Mouse (Mus musculus) limb, embryonic 13.5 days (tissue): ENCODE results near the gene Rpl35a. TPM values are rescaled to one million over a fixed set of nuclear protein-coding genes. Genes with fewer than 3 reads are reported as not detected.
A peak's percentile ranks its signal among the peaks of the same experiment; 100 is the strongest.

Experiments
- ATAC-seq: fragments of 200-750 bp; cut with Nextera tagmentation; 2 replicates; pipeline ENCODE4 v1.8.0; 2017; ENCODE audit warnings: low read depth, moderate number of reproducible peaks, moderate TSS enrichment; ENCODE audit not compliant: low FRiP score
- H3K27ac ChIP-seq: fragments of 300-500 bp; sonication (generic); 2 replicates; pipeline ENCODE4 v1.5.1; 2015; ENCODE audit warnings: inconsistent platforms, mild to moderate bottlenecking, moderate library complexity
- H3K27me3 ChIP-seq: fragments of 300-500 bp; sonication (generic); 2 replicates; pipeline ENCODE4 v1.6.1; 2015; ENCODE audit warnings: mild to moderate bottlenecking, inconsistent platforms
- H3K36me3 ChIP-seq: fragments of 300-500 bp; sonication (generic); 2 replicates; pipeline ENCODE4 v1.6.1; 2015; ENCODE audit warnings: inconsistent platforms, mild to moderate bottlenecking, moderate library complexity
- H3K4me1 ChIP-seq: fragments of 300-500 bp; sonication (generic); 2 replicates; pipeline ENCODE4 v1.6.1; 2015; ENCODE audit warnings: inconsistent platforms
- H3K4me2 ChIP-seq: fragments of 300-500 bp; sonication (generic); replicated peaks from 2 replicates; pipeline ENCODE4 v1.6.1; 2015; ENCODE audit warnings: inconsistent platforms, mild to moderate bottlenecking, moderate library complexity
- H3K4me3 ChIP-seq: fragments of 300-500 bp; sonication (generic); 2 replicates; pipeline ENCODE4 v1.5.1; 2015; ENCODE audit warnings: moderate library complexity, mild to moderate bottlenecking, inconsistent platforms
- H3K9ac ChIP-seq: fragments of 300-500 bp; sonication (generic); 2 replicates; pipeline ENCODE4 v1.6.1; 2015; ENCODE audit warnings: mild to moderate bottlenecking, inconsistent platforms
- H3K9me3 ChIP-seq: fragments of 300-500 bp; sonication (generic); 2 replicates; pipeline ENCODE4 v1.6.1; 2016; ENCODE audit warnings: inconsistent platforms
- WGBS: fragments of 180-500 bp; shearing (Covaris S2); methylation state at CpG from one replicate; pipeline ENCODE4 v1.1.7; 2015; 5-methylcytosine and 5-hydroxymethylcytosine counted together
- polyA plus RNA-seq: library from polyadenylated mRNA; unstranded; fragments of >200 nt; fragmentation: Nextera tagmentation; extraction: Ambion mirVana; gene quantifications from 2 replicates; pipeline ENCODE4 v1.2.1, GENCODE M21; 2015

Rpl35a gene
- polyA plus RNA-seq = 915 and 966 TPM in 2 replicates

DNA sequence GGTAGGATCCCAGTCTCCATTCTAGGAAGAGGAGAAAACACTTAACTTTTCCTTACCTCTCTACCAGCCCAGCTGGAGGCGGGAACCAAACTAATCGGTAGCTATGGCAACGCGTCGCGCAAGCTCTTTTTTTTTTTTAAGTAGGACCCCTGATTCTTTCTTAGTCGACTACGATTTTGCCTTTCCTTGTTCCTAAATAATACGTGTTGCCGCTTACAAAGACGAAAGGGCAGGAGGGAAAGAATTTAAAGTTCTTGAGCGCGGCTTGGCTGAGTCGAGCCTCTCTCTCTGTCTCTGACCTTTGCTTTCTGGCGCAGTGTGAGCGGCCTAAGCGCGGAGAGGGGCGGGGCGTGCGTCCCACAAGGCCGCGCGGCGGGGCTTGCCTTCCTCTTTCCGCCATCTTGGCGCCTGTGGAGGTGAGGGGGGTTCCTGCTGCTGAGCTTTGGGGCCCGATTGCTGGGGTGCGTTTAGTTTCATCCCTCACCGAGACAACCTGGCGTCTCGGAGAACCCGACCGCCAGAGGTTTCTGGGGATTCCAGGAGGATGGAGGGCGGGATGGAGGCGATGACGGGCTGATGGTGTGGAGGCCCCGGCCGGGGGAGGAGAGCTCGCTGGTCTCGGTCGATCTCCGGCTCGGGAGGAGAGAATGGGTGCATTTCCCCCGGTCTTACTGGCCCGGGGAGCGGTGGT is at the start of gene Rpl35a, which contains the start of gene Iqcg:
Gene Rpl35a (plus strand): TSS at position 359 of the 691 bp plus-strand sequence.
Gene Iqcg (minus strand): TSS at position 124 of the 691 bp plus-strand sequence.
- Histone ChIP-seq H3K4me2 (peak within 1 kb of the TSS; percentile 78), H3K27ac (peak within 1 kb of the TSS; percentile 89)
- under 1% methylated on average over 47 of the region's 47 CpGs for WGBS

DNA sequence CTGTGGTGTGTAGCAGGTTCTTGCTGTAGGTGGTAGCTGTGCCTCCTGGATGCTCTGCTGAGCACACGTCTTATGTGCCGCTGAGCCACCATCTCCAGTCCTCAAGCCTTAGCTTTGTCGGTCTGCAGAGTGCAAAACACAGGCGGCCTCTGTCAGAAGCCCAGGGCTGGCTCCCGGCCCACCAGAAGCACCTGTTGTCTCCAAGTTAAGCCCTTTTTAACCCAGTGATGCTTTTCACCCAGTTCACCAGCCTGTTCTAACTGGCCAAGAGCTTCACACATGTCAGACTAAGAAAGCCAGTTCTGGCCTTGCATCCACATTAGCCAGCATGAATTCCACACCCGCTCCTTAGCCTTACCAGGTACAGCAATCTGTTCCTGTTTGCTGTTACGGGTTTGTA is 49.4 kb upstream of the Rpl35a start:
- 87% methylated on average over 7 of the region's 7 CpGs for WGBS
- no peak overlapping the region for H3K27ac ChIP-seq
- no peaks in the 10 kb centered on the region for H3K4me1 ChIP-seq
- no peak overlapping the region for H3K9ac ChIP-seq
- H3K4me3 ChIP-seq = no peak overlapping the region
- no peak overlapping the region for H3K4me2 ChIP-seq
- peaks cover 69% of the 10 kb centered on the region for H3K36me3 ChIP-seq
- H3K9me3 ChIP-seq = no peaks in the 10 kb centered on the region
- no peak for ATAC-seq
- no peaks in the 10 kb centered on the region for H3K27me3 ChIP-seq

More for the DNA sequence above, at the start of gene Rpl35a, which contains the start of gene Iqcg:
- no peaks in the 10 kb centered on the region for H3K27me3 ChIP-seq
- peak within 1 kb of the TSS; percentile 96 for H3K4me3 ChIP-seq
- peak; percentile 92 for ATAC-seq
- peaks cover 16% of the 10 kb centered on the region for H3K4me1 ChIP-seq
- H3K9ac ChIP-seq = peak within 1 kb of the TSS; percentile 97
- H3K9me3 ChIP-seq = no peaks in the 10 kb centered on the region
- H3K36me3 ChIP-seq = peaks cover 32% of the 10 kb centered on the region

DNA sequence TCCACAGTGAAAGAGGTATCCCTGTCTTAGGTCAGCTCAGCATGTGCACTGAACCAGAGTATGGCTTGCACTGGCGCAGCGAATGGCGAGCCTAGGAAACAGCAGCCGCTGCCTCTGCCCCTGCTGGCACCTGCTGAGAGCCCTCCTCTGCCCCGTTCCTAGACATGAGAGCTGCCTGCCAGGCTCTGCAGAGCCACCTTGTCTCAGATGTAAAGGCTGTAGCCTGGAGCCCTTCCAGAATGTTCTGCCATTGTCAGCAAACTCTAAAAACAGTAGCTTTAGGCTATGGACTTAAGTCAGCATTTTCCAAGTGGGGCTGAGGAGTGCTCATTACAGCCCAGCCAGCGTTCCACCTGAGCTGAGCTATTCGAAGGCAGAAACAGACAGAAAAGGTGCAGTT is 48.8 kb upstream of the Rpl35a start:
- WGBS = 85% methylated on average over 7 of the region's 7 CpGs
- H3K4me3 ChIP-seq = no peak overlapping the region
- H3K27me3 ChIP-seq = no peaks in the 10 kb centered on the region
- H3K27ac ChIP-seq = no peak overlapping the region
- H3K9ac ChIP-seq = no peak overlapping the region
- no peak overlapping the region for H3K4me2 ChIP-seq
- H3K36me3 ChIP-seq = peaks cover 74% of the 10 kb centered on the region
- no peak for ATAC-seq
- H3K4me1 ChIP-seq = no peaks in the 10 kb centered on the region
- H3K9me3 ChIP-seq = no peaks in the 10 kb centered on the region

DNA sequence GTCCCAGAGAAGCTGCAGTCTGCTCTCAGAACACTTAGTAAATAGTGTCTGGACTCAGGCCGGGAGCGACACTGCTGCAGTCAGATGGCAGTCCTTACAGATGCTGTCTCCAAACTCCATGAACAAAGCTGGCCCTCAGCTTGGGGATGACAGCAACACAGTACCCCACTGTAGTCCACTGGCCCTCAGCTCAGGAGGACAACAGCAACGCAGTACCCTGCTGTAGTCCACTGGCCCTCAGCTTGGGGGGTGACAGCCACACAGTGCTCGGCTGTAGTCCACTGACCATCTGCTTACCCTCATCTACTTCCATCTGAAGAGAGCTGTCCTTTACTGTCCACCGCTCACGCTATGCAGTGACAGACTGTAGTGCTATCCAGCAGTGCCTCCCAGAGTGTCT is 46.1 kb upstream of the Rpl35a start:
- Histone ChIP-seq H3K4me1 (no peaks in the 10 kb centered on the region), H3K4me2 (no peak overlapping the region), H3K27ac (no peak overlapping the region), H3K4me3 (no peak overlapping the region), H3K9me3 (no peaks in the 10 kb centered on the region), H3K36me3 (peaks cover 82% of the 10 kb centered on the region), H3K27me3 (no peaks in the 10 kb centered on the region), H3K9ac (no peak overlapping the region)
- WGBS = 90% methylated on average over 6 of the region's 6 CpGs
- no peak for ATAC-seq

DNA sequence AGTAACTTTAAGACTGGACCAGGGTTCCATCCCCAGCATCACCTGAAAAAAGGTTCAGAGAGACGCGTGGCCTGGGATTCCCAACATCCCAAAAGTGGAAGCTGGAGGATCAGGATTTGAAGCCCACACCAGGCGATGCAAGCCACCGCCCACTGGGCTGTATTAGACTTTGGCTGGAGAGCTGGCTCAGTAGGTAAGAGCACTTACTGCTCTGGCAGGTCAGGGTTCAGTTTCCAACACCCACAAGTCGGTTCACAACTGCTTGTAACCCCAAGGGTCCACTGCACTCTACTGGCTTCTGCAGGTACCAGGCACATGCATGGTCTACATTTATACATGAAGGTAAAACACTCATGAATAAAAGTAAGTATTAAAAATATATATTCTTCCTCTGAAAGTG is 42.5 kb upstream of the Rpl35a start:
- H3K9ac ChIP-seq = no peak overlapping the region
- H3K4me3 ChIP-seq = no peak overlapping the region
- no peak for ATAC-seq
- no peak overlapping the region for H3K27ac ChIP-seq
- H3K27me3 ChIP-seq = no peaks in the 10 kb centered on the region
- 90% methylated on average over 5 of the region's 5 CpGs for WGBS
- no peak overlapping the region for H3K4me2 ChIP-seq
- no peaks in the 10 kb centered on the region for H3K9me3 ChIP-seq
- H3K36me3 ChIP-seq = peaks cover 62% of the 10 kb centered on the region
- no peaks in the 10 kb centered on the region for H3K4me1 ChIP-seq

DNA sequence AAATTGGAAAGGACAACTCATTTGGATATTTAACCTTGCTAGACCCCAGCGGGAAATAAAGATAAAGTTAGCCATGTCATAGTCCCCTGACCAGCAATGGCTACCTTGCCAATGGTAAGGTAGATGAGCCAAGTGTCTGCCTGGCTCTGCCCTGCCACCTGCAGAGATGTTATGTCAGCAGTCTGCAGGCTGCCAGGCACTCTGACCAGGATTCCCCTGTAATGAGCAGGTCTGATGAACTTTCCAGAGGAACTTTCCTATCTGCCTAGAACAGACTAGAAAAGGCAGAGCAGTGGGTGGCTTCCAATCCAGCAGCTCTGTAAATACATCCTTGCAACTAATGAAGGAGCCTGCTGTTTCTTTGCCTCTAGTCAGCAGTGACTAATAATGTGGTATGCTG is 41.3 kb upstream of the Rpl35a start:
- no peak overlapping the region for H3K27ac ChIP-seq
- no peak overlapping the region for H3K4me2 ChIP-seq
- no peaks in the 10 kb centered on the region for H3K27me3 ChIP-seq
- no peak for ATAC-seq
- WGBS = 89% methylated on average over 1 of the region's 1 CpGs
- no peaks in the 10 kb centered on the region for H3K4me1 ChIP-seq
- no peaks in the 10 kb centered on the region for H3K9me3 ChIP-seq
- H3K36me3 ChIP-seq = peaks cover 52% of the 10 kb centered on the region
- no peak overlapping the region for H3K9ac ChIP-seq
- no peak overlapping the region for H3K4me3 ChIP-seq

DNA sequence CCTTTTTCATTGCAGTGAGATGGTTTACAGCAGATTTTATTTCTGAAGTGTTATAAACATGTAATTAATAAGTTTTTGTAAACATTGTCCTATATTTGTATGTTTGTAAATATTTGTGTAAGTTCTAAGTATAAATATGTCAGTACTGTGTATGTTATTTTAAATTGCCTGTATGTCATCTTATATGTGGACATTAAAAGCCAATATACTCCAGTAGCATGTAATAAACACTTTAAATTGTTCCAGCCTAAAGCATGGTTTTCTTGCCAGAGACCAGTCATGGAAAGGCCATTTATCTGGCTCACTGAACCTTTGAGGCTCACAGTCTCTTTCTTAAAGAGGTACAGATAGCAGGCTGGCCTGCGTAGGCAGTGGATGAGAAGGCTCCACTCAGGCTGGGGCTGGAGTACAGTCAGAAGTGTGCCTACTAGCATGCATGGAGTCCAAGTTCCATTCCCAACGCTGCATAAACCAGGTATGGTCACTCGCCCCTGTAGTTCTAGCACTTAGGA is 40.8 kb upstream of the Rpl35a start:
- Histone ChIP-seq H3K9me3 (no peaks in the 10 kb centered on the region), H3K27ac (no peak overlapping the region)
- ATAC-seq = no peak

DNA sequence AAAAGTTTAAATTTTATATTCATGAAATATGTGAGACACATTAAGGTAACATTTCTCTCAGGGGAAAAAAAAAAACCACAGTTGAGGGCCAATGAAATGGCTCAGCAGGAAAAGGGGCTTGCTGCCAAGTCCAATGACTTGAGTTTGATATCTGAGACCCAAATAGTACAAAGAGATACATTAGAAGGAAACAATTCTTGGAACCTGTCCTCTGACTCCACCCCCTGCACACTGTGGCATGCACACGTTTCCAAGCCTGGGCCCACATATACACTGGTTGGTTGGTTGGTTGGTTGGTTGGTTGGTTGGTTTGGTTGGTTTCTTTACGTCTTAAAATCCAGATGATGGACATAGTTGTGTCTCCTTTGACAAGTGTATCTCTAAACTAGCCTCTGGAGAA is 40.3 kb upstream of the Rpl35a start:
- Histone ChIP-seq H3K9me3 (no peaks in the 10 kb centered on the region), H3K36me3 (peaks cover 42% of the 10 kb centered on the region), H3K4me3 (no peak overlapping the region), H3K4me2 (no peak overlapping the region), H3K9ac (no peak overlapping the region), H3K27ac (no peak overlapping the region), H3K4me1 (no peaks in the 10 kb centered on the region), H3K27me3 (no peaks in the 10 kb centered on the region)
- WGBS = 87% methylated on average over 2 of the region's 2 CpGs
- no peak for ATAC-seq

More for the DNA sequence above, 40.8 kb upstream of the Rpl35a start:
- Histone ChIP-seq H3K27me3 (no peaks in the 10 kb centered on the region), H3K9ac (no peak overlapping the region), H3K4me2 (no peak overlapping the region), H3K4me3 (no peak overlapping the region), H3K36me3 (peaks cover 47% of the 10 kb centered on the region), H3K4me1 (no peaks in the 10 kb centered on the region)
- WGBS = 92% methylated on average over 3 of the region's 3 CpGs

DNA sequence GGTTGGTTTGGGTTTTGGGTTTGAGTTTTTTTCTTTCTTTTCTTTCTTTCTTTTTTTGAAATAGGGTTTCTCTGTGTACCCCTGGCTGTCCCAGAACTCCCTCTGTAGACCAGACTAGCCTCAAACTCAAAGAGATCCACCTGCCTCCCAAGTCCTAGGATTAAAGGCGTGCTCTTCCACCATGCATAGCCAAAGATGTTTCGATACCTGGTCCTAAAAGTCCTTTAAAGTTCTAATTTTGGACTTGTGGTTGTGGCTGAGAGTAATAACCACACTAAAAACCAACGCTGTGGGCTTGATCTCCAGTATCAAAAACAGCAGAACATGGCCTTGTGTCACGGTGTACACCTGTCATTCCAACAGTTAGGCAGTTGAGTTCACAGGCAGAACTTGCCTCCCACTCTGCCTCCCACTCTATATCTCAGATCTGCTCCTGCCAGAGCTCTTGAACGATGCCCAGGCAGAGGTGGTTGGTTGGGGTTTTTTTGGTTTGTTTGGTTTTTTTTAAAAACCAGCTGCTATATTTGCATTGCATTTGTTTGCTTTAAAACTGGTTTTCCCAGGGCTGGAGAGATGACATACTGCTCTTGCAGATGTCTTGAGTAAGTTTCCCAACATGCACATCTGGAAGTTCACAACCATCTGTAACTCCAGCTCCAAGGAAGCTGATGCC is 38.4 kb upstream of the Rpl35a start:
- Histone ChIP-seq H3K27me3 (no peaks in the 10 kb centered on the region), H3K4me1 (no peaks in the 10 kb centered on the region), H3K27ac (no peak overlapping the region), H3K4me2 (no peak overlapping the region), H3K9me3 (no peaks in the 10 kb centered on the region), H3K36me3 (peaks cover 29% of the 10 kb centered on the region), H3K4me3 (no peak overlapping the region), H3K9ac (no peak overlapping the region)
- no peak for ATAC-seq
- 91% methylated on average over 5 of the region's 5 CpGs for WGBS

DNA sequence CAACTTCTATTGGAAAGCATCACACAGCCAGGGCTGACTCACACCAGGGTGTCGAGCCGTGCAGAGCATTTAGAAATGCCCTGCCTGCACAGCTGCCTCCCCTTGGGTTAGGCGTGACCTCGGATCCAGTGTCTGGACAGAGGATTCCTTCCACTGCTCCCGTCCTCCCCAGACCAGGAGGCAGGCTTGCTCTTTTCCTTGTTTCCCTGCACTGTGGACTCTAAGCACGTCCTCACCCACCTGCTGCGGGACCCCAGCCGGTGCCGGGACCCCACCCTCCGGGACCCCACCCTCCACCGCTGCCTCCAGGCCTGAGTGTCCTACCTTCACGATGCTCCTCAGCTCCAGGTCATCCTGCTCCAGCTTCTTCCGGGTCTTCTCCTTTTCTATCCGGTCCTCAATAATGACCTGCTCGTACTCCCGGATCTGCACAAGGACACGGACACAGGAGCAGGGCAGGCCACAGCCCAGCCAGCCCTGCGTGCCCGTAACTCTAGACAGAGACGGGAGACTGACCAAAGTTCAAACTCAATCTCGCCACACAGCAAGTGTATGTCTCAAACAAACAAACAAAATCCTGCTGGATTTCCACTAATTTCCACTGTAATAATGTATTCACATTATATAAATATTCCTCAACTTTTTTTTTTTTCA is 37.0 kb upstream of the Rpl35a start:
- Histone ChIP-seq H3K9ac (no peak overlapping the region), H3K4me2 (no peak overlapping the region), H3K27ac (no peak overlapping the region), H3K27me3 (no peaks in the 10 kb centered on the region), H3K4me3 (no peak overlapping the region), H3K9me3 (no peaks in the 10 kb centered on the region), H3K36me3 (peaks cover 16% of the 10 kb centered on the region), H3K4me1 (no peaks in the 10 kb centered on the region)
- ATAC-seq = peak; percentile 32; the same call in 1 of the 2 replicates
- 72% methylated on average over 21 of the region's 21 CpGs for WGBS

DNA sequence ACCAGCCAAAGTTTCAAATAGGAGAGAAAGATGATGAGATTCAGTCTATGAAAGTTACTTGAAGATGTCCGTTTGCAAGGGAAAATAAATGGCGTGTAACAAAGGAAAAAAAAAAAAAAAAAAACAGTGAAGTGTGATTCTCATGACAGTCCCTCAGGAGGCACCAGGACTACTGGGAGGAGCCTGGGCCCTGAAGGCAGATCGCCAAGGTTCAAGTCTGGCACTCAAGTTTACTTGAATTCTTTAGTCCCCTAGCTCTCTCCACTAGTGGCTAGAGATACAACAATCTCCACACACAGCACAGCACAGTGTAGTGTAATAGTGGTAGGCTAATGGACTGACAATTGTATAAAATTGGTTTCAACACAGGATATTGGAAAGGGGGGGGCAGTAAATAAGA is 34.9 kb upstream of the Rpl35a start:
- Histone ChIP-seq H3K4me3 (no peak overlapping the region), H3K27me3 (no peaks in the 10 kb centered on the region), H3K9me3 (no peaks in the 10 kb centered on the region), H3K27ac (no peak overlapping the region), H3K4me2 (no peak overlapping the region), H3K36me3 (peaks cover 5% of the 10 kb centered on the region), H3K4me1 (no peaks in the 10 kb centered on the region), H3K9ac (no peak overlapping the region)
- 76% methylated on average over 3 of the region's 3 CpGs for WGBS
- ATAC-seq = no peak

DNA sequence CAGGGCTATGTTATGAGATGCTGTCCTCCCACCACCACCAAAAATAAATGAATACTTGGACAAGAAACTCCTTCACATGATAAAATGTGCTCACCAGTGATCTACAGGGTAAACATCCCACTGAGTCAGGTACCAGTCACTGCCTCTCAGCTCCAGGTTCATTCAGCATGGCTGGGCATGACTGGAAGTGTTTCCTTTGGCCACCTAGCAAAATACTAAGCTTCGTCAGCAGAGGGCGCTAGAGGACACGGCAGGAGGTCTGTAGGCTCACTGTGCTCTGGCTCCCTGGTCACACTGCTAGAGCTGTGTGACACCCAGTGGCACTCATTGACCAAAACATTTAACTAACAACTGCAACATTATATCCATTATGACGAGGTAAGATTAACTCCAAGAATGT is 32.5 kb upstream of the Rpl35a start:
- H3K36me3 ChIP-seq = no peaks in the 10 kb centered on the region
- peak; percentile 51; the same call in 1 of the 2 replicates for ATAC-seq
- no peak overlapping the region for H3K9ac ChIP-seq
- H3K4me1 ChIP-seq = no peaks in the 10 kb centered on the region
- no peak overlapping the region for H3K4me3 ChIP-seq
- H3K9me3 ChIP-seq = no peaks in the 10 kb centered on the region
- no peak overlapping the region for H3K27ac ChIP-seq
- 4% methylated on average over 4 of the region's 4 CpGs for WGBS
- H3K27me3 ChIP-seq = no peaks in the 10 kb centered on the region
- H3K4me2 ChIP-seq = no peak overlapping the region
